Mouse (Mus musculus) embryonic facial prominence, embryonic 10.5 days (tissue): ENCODE results near the gene Znhit1. TPM values are rescaled to one million over a fixed set of nuclear protein-coding genes. Genes with fewer than 3 reads are reported as not detected.
"Not testable (repeated sequence)": the region's sequence is repeated elsewhere in the genome, so short reads cannot be mapped to it uniquely, and the experiment has no call there.

Experiments used
- DNase-seq: peaks from one replicate; pipeline ENCODE4 v3.0.0-alpha.2; 2017; ENCODE audit warnings: low spot score
- H3K27ac ChIP-seq: fragments of 300-500 bp; sonication (generic); replicated peaks from 2 replicates; pipeline ENCODE4 v1.5.1; 2016; ENCODE audit warnings: mild to moderate bottlenecking
- H3K27me3 ChIP-seq: fragments of 300-500 bp; sonication (generic); replicated peaks from 2 replicates; pipeline ENCODE4 v1.6.1; 2016; ENCODE audit warnings: low read depth, mild to moderate bottlenecking; ENCODE audit not compliant: poor library complexity, severe bottlenecking
- H3K36me3 ChIP-seq: fragments of 300-500 bp; sonication (generic); replicated peaks from 2 replicates; pipeline ENCODE4 v1.6.1; 2016; ENCODE audit warnings: mild to moderate bottlenecking, moderate library complexity
- H3K4me1 ChIP-seq: fragments of 300-500 bp; sonication (generic); 2 replicates; pipeline ENCODE4 v1.6.1; 2016
- H3K4me3 ChIP-seq: fragments of 300-500 bp; sonication (generic); 2 replicates; pipeline ENCODE4 v1.5.1; 2016; ENCODE audit warnings: mild to moderate bottlenecking, moderate library complexity
- H3K9me3 ChIP-seq: fragments of 300-500 bp; sonication (generic); 2 replicates; pipeline ENCODE4 v1.6.1; 2016; ENCODE audit warnings: mild to moderate bottlenecking
- WGBS: fragments of 180-500 bp; shearing (Covaris S2); methylation state at CpG from one replicate; pipeline ENCODE4 v1.1.7; 2016; 5-methylcytosine and 5-hydroxymethylcytosine counted together
- microRNA counts: library from miRNA; unstranded; fragments of <30 nt; microRNA quantifications from one replicate; lab custom pipeline; 2017
- microRNA-seq: library from miRNA; unstranded; fragments of <30 nt; microRNA quantifications from one replicate; pipeline ENCODE4, GENCODE M21; 2017
- polyA plus RNA-seq: library from polyadenylated mRNA; unstranded; fragments of >200 nt; fragmentation: Nextera tagmentation; extraction: Ambion mirVana; gene quantifications from 2 replicates; pipeline ENCODE4 v1.2.1, GENCODE M21; 2016

The Znhit1 gene
- polyA plus RNA-seq, 1 experiment from 2014 or later: 117 TPM

GRCm38 (mm10) chr5:136943382-136943781 is 44.4 kb downstream of the Znhit1 start:
- no peaks in the 10 kb centered on the region for H3K27me3 ChIP-seq
- H3K9me3 ChIP-seq: no peaks in the 10 kb centered on the region
- H3K27ac ChIP-seq: no peak overlapping the region
- no peak overlapping the region for H3K4me3 ChIP-seq
- WGBS: 76% methylated on average over 2 of the region's 2 CpGs
- DNase-seq: no peak
- peaks cover 7% of the 10 kb centered on the region; the same call in 1 of the 2 replicates for H3K4me1 ChIP-seq
- H3K36me3 ChIP-seq: no peaks in the 10 kb centered on the region

GRCm38 (mm10) chr5:136942781-136943180 is 45.0 kb downstream of the Znhit1 start:
- WGBS: 83% methylated on average over 3 of the region's 3 CpGs
- Histone ChIP-seq H3K4me1 (peaks cover 7% of the 10 kb centered on the region; the same call in 1 of the 2 replicates), H3K9me3 (no peaks in the 10 kb centered on the region), H3K27me3 (no peaks in the 10 kb centered on the region), H3K4me3 (no peak overlapping the region), H3K36me3 (no peaks in the 10 kb centered on the region), H3K27ac (no peak overlapping the region)
- no peak for DNase-seq

DNA sequence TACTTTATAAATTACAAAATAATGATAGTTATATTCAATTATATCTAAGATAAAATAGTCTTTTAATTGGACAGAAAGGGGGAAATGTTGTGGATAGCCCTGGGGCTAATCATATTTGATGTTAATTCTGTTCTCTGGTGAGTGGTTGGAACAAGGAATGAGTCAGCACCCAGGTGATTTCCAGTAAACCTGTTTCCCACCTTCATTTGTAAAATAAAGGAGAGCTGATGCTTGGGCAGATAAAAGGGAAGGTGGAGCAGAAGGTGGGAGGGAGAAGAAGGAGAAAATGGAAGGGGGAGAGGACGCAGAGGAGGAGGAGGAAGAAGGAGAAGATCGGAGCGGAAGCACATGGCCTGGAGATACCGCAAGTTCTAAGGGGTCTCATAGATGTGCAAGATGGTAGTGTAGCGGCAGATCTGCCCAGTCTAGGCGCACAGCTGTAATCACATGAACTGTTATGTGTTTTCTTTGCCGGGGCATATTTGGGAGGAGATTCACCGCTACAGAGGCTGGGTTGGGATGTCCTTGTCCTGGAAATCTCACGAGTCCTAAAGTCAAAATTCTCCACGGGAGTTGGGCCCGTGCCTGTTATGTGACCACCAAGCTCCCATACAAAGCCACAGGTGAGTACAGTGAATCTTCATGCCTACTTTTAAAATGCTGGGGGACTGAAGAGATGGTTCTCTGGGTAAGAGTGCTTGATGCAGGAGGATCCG is 46.8 kb downstream of the Znhit1 start:
- H3K27ac ChIP-seq: no peak overlapping the region
- 87% methylated on average over 12 of the region's 12 CpGs for WGBS
- H3K9me3 ChIP-seq: no peaks in the 10 kb centered on the region
- DNase-seq: no peak
- H3K4me1 ChIP-seq: peaks cover 7% of the 10 kb centered on the region; the same call in 1 of the 2 replicates
- H3K36me3 ChIP-seq: no peaks in the 10 kb centered on the region
- H3K27me3 ChIP-seq: no peaks in the 10 kb centered on the region
- H3K4me3 ChIP-seq: no peak overlapping the region

GRCm38 (mm10) chr5:136940029-136940428 is 47.8 kb downstream of the Znhit1 start:
- not testable (repeated sequence) for H3K9me3 ChIP-seq, H3K4me3 ChIP-seq, H3K27ac ChIP-seq, DNase-seq, H3K4me1 ChIP-seq, H3K36me3 ChIP-seq, H3K27me3 ChIP-seq
- 89% methylated on average over 6 of the region's 6 CpGs for WGBS

GRCm38 (mm10) chr5:136939284-136939683 is 48.5 kb downstream of the Znhit1 start:
- 64% methylated on average over 7 of the region's 7 CpGs for WGBS
- Histone ChIP-seq H3K9me3 (no peaks in the 10 kb centered on the region), H3K4me1 (peaks cover 7% of the 10 kb centered on the region; the same call in 1 of the 2 replicates), H3K27ac (no peak overlapping the region), H3K27me3 (no peaks in the 10 kb centered on the region), H3K4me3 (no peak overlapping the region), H3K36me3 (no peaks in the 10 kb centered on the region)
- no peak for DNase-seq

- H3K9me3 ChIP-seq: no peaks in the 10 kb centered on the region
- no peak overlapping the region for H3K4me3 ChIP-seq
- WGBS: 90% methylated on average over 5 of the region's 5 CpGs
- no peak for DNase-seq
- H3K27me3 ChIP-seq: no peaks in the 10 kb centered on the region
- H3K4me1 ChIP-seq: peaks cover 2% of the 10 kb centered on the region; the same call in 1 of the 2 replicates
- no peaks in the 10 kb centered on the region for H3K36me3 ChIP-seq
- no peak overlapping the region for H3K27ac ChIP-seq
Observed at GRCm38 (mm10) chr5:136937621-136938020, 50.2 kb downstream of the Znhit1 start.

DNA sequence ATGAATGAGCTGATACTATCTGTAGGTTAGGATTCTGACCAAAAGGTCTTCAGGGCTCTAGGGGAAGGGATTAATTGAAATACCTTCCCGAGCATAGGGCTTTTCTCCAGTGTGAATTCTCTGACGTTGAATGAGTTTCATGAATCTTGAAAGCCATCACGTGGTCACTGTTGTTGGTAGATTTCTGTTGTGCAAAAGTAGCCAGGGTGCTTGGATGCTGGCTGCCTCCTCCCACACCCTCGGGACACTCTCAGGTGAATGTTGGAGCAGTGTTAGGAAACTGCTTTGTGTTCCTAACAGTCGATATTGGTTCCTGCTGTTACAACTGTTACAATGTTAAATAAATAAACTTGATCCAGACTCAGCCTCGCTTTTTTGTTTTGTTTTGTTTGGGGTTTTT is 51.1 kb downstream of the Znhit1 start:
- WGBS: 85% methylated on average over 6 of the region's 6 CpGs
- no peaks in the 10 kb centered on the region for H3K27me3 ChIP-seq
- no peaks in the 10 kb centered on the region for H3K36me3 ChIP-seq
- no peak for DNase-seq
- no peak overlapping the region for H3K4me3 ChIP-seq
- no peaks in the 10 kb centered on the region for H3K4me1 ChIP-seq
- no peak overlapping the region for H3K27ac ChIP-seq
- H3K9me3 ChIP-seq: no peaks in the 10 kb centered on the region

GRCm38 (mm10) chr5:136935905-136936695 is 51.7 kb downstream of the Znhit1 start:
- Histone ChIP-seq H3K9me3 (no peaks in the 10 kb centered on the region), H3K27ac (no peak overlapping the region), H3K36me3 (no peaks in the 10 kb centered on the region), H3K27me3 (no peaks in the 10 kb centered on the region), H3K4me1 (no peaks in the 10 kb centered on the region), H3K4me3 (no peak overlapping the region)
- no peak for DNase-seq
- WGBS: 73% methylated on average over 7 of the region's 7 CpGs

DNA sequence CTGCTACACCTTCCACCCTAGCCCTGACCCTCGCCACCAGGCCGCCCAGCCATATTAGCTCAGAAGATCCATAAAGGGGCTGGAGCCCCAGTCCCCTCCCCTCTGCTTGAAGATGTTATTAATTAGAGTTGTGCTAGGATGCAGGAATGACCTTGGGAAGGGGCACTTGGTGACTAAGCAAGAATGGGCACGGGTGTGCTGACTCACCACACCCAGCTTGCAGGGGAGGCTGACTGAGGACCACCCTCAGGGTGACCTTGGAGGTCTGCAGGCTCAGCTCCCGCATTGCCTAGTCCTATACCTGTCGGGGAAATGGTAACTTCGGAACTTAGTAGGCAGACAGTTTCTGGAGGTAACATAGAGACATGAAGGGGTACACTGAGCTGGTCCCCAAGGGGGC is 53.9 kb downstream of the Znhit1 start:
- H3K4me3 ChIP-seq: no peak overlapping the region
- no peaks in the 10 kb centered on the region for H3K27me3 ChIP-seq
- 80% methylated on average over 6 of the region's 6 CpGs for WGBS
- no peak for DNase-seq
- no peak overlapping the region for H3K27ac ChIP-seq
- H3K4me1 ChIP-seq: peaks cover 5% of the 10 kb centered on the region
- no peaks in the 10 kb centered on the region for H3K9me3 ChIP-seq
- H3K36me3 ChIP-seq: no peaks in the 10 kb centered on the region

DNA sequence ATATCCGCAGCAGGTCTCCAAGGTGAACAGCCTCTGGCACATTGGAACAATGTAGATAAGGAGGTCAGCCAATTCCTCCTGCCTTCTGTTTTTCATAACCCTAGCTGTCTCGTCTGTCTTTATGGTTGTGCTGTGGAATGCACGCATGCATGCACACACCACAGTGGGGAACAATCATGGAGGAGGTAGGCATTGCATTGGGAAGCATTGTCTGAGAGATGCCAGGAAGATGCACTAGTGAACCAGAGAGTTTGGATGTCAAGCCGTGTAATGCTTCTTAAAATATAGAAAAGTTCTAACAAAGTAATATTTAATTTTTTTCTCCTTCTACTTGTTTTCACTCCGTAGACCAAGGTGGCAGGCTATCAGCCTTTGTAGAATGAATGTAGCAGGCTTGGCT is 54.9 kb downstream of the Znhit1 start:
- H3K27ac ChIP-seq: no peak overlapping the region
- WGBS: 83% methylated on average over 5 of the region's 5 CpGs
- H3K9me3 ChIP-seq: no peaks in the 10 kb centered on the region
- DNase-seq: no peak
- H3K4me1 ChIP-seq: peaks cover 5% of the 10 kb centered on the region
- H3K36me3 ChIP-seq: no peaks in the 10 kb centered on the region
- H3K27me3 ChIP-seq: no peaks in the 10 kb centered on the region
- no peak overlapping the region for H3K4me3 ChIP-seq

MicroRNA genes within 50 kb of the gene (microRNA counts, 519-probe panel; counts per million panel counts)
- 188 counts per million, percentile 57 among the panel's probes with 10 or more counts for microRNA mmu-miR-702 (lab: Ali Mortazavi, UCI)

Small RNA genes lying within 50 kb of the gene (microRNA-seq; reads per million reads assigned to microRNA genes)
- 42.4 reads per million, percentile 41 among the genes with 10 or more reads in this experiment for gene Mir702

Other genes starting within 250 kb of the Znhit1 start
- 103 and 118 TPM in 2 replicates for gene Col26a1, start 104.8 kb downstream of the Znhit1 start, polyA plus RNA-seq
- 77.9 and 86.1 TPM in 2 replicates for gene Ift22, start 79.9 kb downstream of the Znhit1 start, polyA plus RNA-seq
- 267 and 272 TPM in 2 replicates for gene Fis1, start 34.7 kb downstream of the Znhit1 start, polyA plus RNA-seq
- 0.10 and 0.29 TPM in 2 replicates for gene Cldn15, start 21.4 kb downstream of the Znhit1 start, polyA plus RNA-seq
- 42.6 and 44.6 TPM in 2 replicates for gene Plod3, start 1.0 kb downstream of the Znhit1 start, polyA plus RNA-seq
- gene Vgf, start 38.4 kb upstream of the Znhit1 start, polyA plus RNA-seq: 0.39 and 0.40 TPM in 2 replicates
- 177 and 178 TPM in 2 replicates for gene Ap1s1, start 58.1 kb upstream of the Znhit1 start, polyA plus RNA-seq
- 0.12 TPM in 1 of 2 replicates, not detected in the other for gene Serpine1, start 84.2 kb upstream of the Znhit1 start, polyA plus RNA-seq
- 3.7 and 3.8 TPM in 2 replicates for gene Trim56, start 128.2 kb upstream of the Znhit1 start, polyA plus RNA-seq
- gene Muc3, start 161.3 kb upstream of the Znhit1 start, polyA plus RNA-seq: not detected in 2 replicates
- not detected in 2 replicates for gene Muc3a, start 224.4 kb upstream of the Znhit1 start, polyA plus RNA-seq